Mouse (Mus musculus) cerebellum, postnatal 14 days (tissue): ENCODE measurements around the gene Ephb3.

Experiments used
- DNase-seq, 2 experiments: peaks; one replicate each; pipeline ENCODE4 v3.0.0; 2021; ENCODE audit warnings: mixed read lengths in 2 of 2

The Ephb3 gene

GRCm38 (mm10) chr16:21247871-21248712 lies 43.5 kb downstream of the Ephb3 start:
- DNase-seq: peak; percentile 79

GRCm38 (mm10) chr16:21248713-21249531 lies 44.4 kb downstream of the Ephb3 start:
- no peak for DNase-seq

- DNase-seq: no peak
Observed at GRCm38 (mm10) chr16:21252401-21252955, 47.9 kb downstream of the Ephb3 start.

- DNase-seq: no peak
Observed at GRCm38 (mm10) chr16:21255574-21256304, 51.2 kb downstream of the Ephb3 start.

- DNase-seq: no peak
Observed at GRCm38 (mm10) chr16:21256514-21257305, 52.2 kb downstream of the Ephb3 start.

- DNase-seq: no peak
Observed at GRCm38 (mm10) chr16:21265417-21265816, 60.9 kb downstream of the Ephb3 start.

- DNase-seq: no peak
Observed at GRCm38 (mm10) chr16:21269775-21270174, 65.2 kb downstream of the Ephb3 start.

GRCm38 (mm10) chr16:21271773-21272247 lies 67.3 kb downstream of the Ephb3 start:
- no peak for DNase-seq

GRCm38 (mm10) chr16:21272748-21273147 lies 68.2 kb downstream of the Ephb3 start:
- no peak for DNase-seq
